Mouse (Mus musculus) lung, embryonic 16.5 days (tissue): ENCODE measurements around the gene Vps33b. TPM values are rescaled to one million over a fixed set of nuclear protein-coding genes. Genes with fewer than 3 reads are reported as not detected.
A peak's percentile ranks its signal among the peaks of the same experiment; 100 is the strongest.

Source experiments
- ATAC-seq: fragments of 200-750 bp; cut with Nextera tagmentation; 2 replicates; pipeline ENCODE4 v1.8.0; 2017; ENCODE audit warnings: low read depth, mild to moderate bottlenecking, moderate library complexity
- H3K27ac ChIP-seq: fragments of 300-500 bp; sonication (generic); 2 replicates; pipeline ENCODE4 v1.5.1; 2014; ENCODE audit warnings: mild to moderate bottlenecking, control low read depth, low read length
- H3K27me3 ChIP-seq: fragments of 300-500 bp; sonication (generic); 2 replicates; pipeline ENCODE4 v1.6.1; 2014; ENCODE audit warnings: low read depth, low read length, mixed read lengths; ENCODE audit not compliant: control insufficient read depth, insufficient read depth
- H3K36me3 ChIP-seq: fragments of 300-500 bp; sonication (generic); 2 replicates; pipeline ENCODE4 v1.6.1; 2014; ENCODE audit warnings: low read length; ENCODE audit not compliant: control insufficient read depth, insufficient read depth
- H3K4me1 ChIP-seq: fragments of 300-500 bp; sonication (generic); replicated peaks from 2 replicates; pipeline ENCODE4 v1.6.1; 2014; ENCODE audit warnings: low read length, mixed read lengths; ENCODE audit not compliant: control insufficient read depth, insufficient read depth
- H3K4me2 ChIP-seq: fragments of 300-500 bp; sonication (generic); 2 replicates; pipeline ENCODE4 v1.6.1; 2014; ENCODE audit warnings: low read depth, low read length, control low read depth
- H3K4me3 ChIP-seq: fragments of 300-500 bp; sonication (generic); 2 replicates; pipeline ENCODE4 v1.5.1; 2014; ENCODE audit warnings: mild to moderate bottlenecking, low read length, control low read depth
- H3K9ac ChIP-seq: fragments of 300-500 bp; sonication (generic); 2 replicates; pipeline ENCODE4 v1.6.1; 2014; ENCODE audit warnings: low read length, control low read depth
- H3K9me3 ChIP-seq: fragments of 300-500 bp; sonication (generic); 2 replicates; pipeline ENCODE4 v1.6.1; 2016; ENCODE audit warnings: low read length; ENCODE audit not compliant: control insufficient read depth
- WGBS: fragments of 180-500 bp; shearing (Covaris S2); extraction: QIAGEN DNeasy Blood & Tissue Kit; methylation state at CpG from one replicate; pipeline ENCODE4 v1.1.7; 2014; 5-methylcytosine and 5-hydroxymethylcytosine counted together
- polyA plus RNA-seq: library from polyadenylated mRNA; unstranded; fragments of >200 nt; fragmentation: Nextera tagmentation; extraction: Ambion mirVana; gene quantifications from 2 replicates; pipeline ENCODE4 v1.2.1, GENCODE M21; 2015

Gene Vps33b
- polyA plus RNA-seq, 1 experiment from 2014 or later = 10.7 TPM

GRCm38 (mm10) chr7:80241661-80242060, 27.8 kb upstream of the Vps33b start:
- Histone ChIP-seq H3K27ac (peak overlapping the region; percentile 45), H3K9ac (no peak overlapping the region), H3K9me3 (no peaks in the 10 kb centered on the region), H3K4me2 (no peak overlapping the region), H3K4me3 (no peak overlapping the region), H3K4me1 (0 out of 2 replicates have a peak, but pooled peaks cover 2% of the 10 kb centered on the region), H3K27me3 (no peaks in the 10 kb centered on the region), H3K36me3 (peaks cover 9% of the 10 kb centered on the region; the same call in 1 of the 2 replicates)
- no peak for ATAC-seq
- WGBS = 39% methylated on average over 4 of the region's 4 CpGs

DNA sequence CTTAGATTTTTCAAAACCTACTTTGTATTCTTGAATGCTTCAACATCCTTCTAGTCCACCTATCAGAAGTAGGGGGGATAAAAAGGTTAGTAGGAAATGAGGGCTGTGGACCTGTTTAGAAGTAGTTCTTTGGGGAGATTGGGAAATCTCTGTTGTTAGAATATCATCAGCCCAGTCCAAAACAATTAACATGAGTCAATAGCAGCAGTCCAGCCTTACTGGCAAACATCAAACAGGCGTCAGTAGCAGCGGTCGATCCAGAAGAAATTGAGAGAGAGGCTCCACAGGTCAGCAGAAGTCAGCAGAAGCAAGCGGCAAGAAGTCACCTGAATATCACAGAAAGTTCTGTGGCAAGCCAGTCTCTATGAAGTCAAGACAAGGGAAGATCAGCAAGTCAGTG, 24.6 kb upstream of the Vps33b start:
- 90% methylated on average over 4 of the region's 4 CpGs for WGBS

DNA sequence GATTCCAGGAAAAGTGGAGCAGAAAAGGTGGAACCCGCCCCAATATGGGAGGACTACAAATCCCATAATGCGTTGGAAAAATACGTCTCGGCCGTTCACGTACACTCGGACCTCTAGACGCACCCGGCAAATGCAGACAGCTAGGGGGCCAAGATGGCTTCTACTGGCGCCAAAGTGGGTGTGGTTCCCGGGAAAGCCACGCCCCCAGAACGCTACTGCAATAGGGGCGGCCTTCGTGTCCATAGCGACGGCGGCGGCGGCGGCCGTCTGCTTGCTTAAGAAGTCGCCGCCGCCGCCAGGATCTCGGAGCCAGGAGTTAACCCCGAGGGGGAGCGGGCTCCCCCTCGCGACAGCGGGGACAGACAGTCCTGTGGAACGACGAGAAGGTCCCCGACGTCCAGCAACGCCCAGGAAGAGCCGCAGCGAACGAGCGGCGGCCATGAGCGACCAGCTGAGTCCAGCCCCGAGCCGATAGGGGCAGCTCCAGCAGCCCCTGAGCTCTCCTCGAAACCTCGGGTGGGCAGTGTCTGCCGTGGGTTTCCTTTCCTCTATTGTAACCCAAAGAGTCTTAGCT, 23.2 kb upstream of the Vps33b start, which contains the start of gene Ttll13:
Ttll13 (plus strand) TSS at position 229 of the 574 bp plus-strand sequence.
- Histone ChIP-seq H3K36me3 (no peaks in the 10 kb centered on the region), H3K9me3 (no peaks in the 10 kb centered on the region), H3K27ac (peak within 1 kb of the TSS; percentile 87), H3K4me1 (0 out of 2 replicates have a peak, but pooled peaks cover 4% of the 10 kb centered on the region), H3K9ac (peak within 1 kb of the TSS; percentile 78), H3K4me2 (peak within 1 kb of the TSS; percentile 73), H3K27me3 (no peaks in the 10 kb centered on the region), H3K4me3 (peak within 1 kb of the TSS; percentile 63)
- peak; percentile 99 for ATAC-seq
- under 1% methylated on average over 48 of the region's 48 CpGs for whole genome bisulfite sequencing

More for the DNA sequence above, 24.6 kb upstream of the Vps33b start:
- Histone ChIP-seq H3K4me1 (0 out of 2 replicates have a peak, but pooled peaks cover 4% of the 10 kb centered on the region), H3K4me2 (no peak overlapping the region), H3K9me3 (no peaks in the 10 kb centered on the region), H3K9ac (no peak overlapping the region), H3K4me3 (no peak overlapping the region), H3K27me3 (no peaks in the 10 kb centered on the region), H3K27ac (no peak overlapping the region), H3K36me3 (0 out of 2 replicates have a peak, but pooled peaks cover 3% of the 10 kb centered on the region)
- ATAC-seq = no peak

DNA sequence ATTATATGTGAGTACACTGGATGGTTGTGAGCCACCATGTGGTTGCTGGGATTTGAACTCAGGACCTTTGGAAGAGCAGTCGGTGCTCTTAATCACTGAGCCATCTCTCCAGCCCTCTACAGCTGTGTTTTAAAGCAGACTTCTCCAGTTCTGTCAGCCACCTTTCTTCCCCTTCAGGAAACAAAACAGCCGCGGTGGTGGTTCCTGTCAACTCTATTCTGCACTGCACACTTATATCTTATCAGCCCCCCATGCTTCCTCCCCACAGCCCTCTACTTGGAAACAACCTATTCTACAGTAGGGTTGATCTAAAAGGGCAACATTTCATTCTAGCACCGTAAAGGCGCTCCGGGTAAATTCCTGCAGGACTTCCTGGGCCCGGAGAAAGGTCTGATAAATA, 22.6 kb upstream of the Vps33b start:
- peak overlapping the region; percentile 78 for H3K9ac ChIP-seq
- no peaks in the 10 kb centered on the region for H3K27me3 ChIP-seq
- no peaks in the 10 kb centered on the region for H3K9me3 ChIP-seq
- peak overlapping the region; percentile 63 for H3K4me3 ChIP-seq
- H3K36me3 ChIP-seq = no peaks in the 10 kb centered on the region
- H3K4me1 ChIP-seq = 0 out of 2 replicates have a peak, but pooled peaks cover 4% of the 10 kb centered on the region
- peak overlapping the region; percentile 73 for H3K4me2 ChIP-seq
- ATAC-seq = no peak
- H3K27ac ChIP-seq = no peak overlapping the region; the same call in 1 of the 2 replicates
- WGBS = 39% methylated on average over 7 of the region's 7 CpGs

- Histone ChIP-seq H3K27me3 (no peaks in the 10 kb centered on the region), H3K9me3 (no peaks in the 10 kb centered on the region), H3K9ac (no peak overlapping the region), H3K36me3 (no peaks in the 10 kb centered on the region), H3K27ac (no peak overlapping the region), H3K4me1 (no peaks in the 10 kb centered on the region), H3K4me2 (no peak overlapping the region), H3K4me3 (no peak overlapping the region)
- 79% methylated on average over 7 of the region's 7 CpGs for WGBS
- ATAC-seq = no peak
Observed at GRCm38 (mm10) chr7:80252437-80252836, 17.0 kb upstream of the Vps33b start.

- Histone ChIP-seq H3K4me3 (no peak overlapping the region), H3K9me3 (no peaks in the 10 kb centered on the region), H3K4me1 (no peaks in the 10 kb centered on the region), H3K36me3 (no peaks in the 10 kb centered on the region), H3K27ac (no peak overlapping the region), H3K4me2 (no peak overlapping the region), H3K27me3 (no peaks in the 10 kb centered on the region), H3K9ac (no peak overlapping the region)
- 80% methylated on average over 11 of the region's 11 CpGs for WGBS
- ATAC-seq = no peak
Observed at GRCm38 (mm10) chr7:80252886-80253285, 16.6 kb upstream of the Vps33b start.

DNA sequence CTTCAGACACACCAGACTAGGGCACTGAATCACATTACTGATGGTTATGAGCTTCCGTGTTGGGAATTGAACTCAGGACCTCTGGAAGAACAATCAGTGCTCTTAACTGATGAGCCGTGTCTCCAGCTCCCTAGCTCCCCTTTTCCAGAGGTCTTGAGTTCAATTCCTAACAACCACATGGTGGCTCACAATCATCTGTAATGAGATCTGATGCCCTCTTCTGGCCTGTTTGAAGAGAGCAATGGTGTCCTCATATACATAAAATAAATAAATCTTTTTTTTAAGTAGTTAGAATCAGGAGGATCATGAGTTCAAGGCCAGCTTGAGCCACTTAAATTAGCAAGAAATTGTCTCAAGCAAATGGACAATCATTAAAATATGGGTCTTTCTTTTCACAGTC, 13.5 kb upstream of the Vps33b start:
- no peak overlapping the region for H3K9ac ChIP-seq
- 70% methylated on average over 2 of the region's 2 CpGs for WGBS
- no peaks in the 10 kb centered on the region for H3K27me3 ChIP-seq
- peaks cover 5% of the 10 kb centered on the region; the same call in 1 of the 2 replicates for H3K4me1 ChIP-seq
- H3K4me2 ChIP-seq = no peak overlapping the region
- no peak for ATAC-seq
- H3K36me3 ChIP-seq = no peaks in the 10 kb centered on the region
- no peak overlapping the region for H3K4me3 ChIP-seq
- H3K9me3 ChIP-seq = no peaks in the 10 kb centered on the region
- H3K27ac ChIP-seq = no peak overlapping the region

DNA sequence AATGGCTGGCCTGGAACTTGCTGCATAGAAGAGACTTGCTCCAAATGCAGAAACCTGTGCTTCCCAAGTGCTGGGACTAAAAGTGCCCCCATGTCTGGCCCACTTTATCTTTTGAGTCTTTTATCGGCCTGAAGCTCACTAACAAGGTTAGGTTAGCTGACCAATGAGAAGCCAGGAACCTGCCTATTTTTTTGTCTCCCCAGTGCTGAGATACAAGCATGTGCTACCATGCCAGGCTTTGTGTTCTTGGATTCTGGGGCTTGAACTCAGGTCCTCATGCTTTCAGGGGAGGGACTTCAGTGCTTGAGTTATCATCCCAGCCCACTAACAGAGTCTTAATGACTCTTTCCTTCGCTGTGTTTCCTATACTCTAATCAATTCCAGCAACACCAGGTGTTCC, 11.7 kb upstream of the Vps33b start:
- no peak overlapping the region for H3K9ac ChIP-seq
- H3K27me3 ChIP-seq = no peaks in the 10 kb centered on the region
- WGBS = 55% methylated on average over 2 of the region's 2 CpGs
- H3K36me3 ChIP-seq = no peaks in the 10 kb centered on the region
- H3K27ac ChIP-seq = no peak overlapping the region
- ATAC-seq = no peak
- peaks cover 11% of the 10 kb centered on the region for H3K4me1 ChIP-seq
- H3K9me3 ChIP-seq = no peaks in the 10 kb centered on the region
- H3K4me3 ChIP-seq = no peak overlapping the region
- H3K4me2 ChIP-seq = no peak overlapping the region

DNA sequence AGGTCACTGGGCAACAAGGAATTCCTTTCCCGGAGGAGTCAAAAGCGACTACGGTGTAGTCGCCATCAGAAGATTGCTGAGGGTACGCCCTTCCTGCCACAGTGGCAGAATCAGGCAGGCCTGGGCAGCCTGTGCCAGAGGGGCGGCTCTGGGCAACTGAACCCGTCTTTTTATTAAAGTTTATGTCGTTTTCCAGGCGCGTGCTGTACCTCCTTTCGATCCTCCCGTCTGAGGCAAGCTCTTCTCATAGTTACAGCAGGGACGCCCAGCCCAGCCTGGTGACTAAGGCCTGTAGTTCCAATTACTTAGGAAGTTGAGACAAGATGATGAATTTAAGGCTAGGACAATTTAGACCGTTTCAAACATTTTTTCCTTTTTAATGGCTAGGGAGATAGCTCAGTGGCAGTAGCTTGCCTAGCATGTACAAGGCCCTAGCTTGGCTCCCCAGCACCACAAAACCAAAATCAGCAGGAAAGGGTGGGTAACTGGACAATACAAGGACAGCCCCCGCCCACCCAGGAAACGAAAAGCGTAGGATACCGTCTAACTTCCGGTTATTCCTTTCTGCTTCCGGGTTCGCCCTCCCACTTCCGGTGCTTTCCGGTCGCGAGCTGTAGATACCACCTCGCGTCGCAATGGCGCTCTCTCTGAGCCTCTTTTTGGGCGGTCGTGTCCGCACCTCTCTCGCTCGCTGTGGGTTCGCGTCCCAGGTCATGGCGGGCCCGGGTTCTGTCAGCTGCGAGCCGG, 8.7 kb upstream of the Vps33b start, which contains the start of gene Ngrn:
Ngrn (plus strand) TSS at position 591 of the 747 bp plus-strand sequence.
- peaks cover 17% of the 10 kb centered on the region for H3K36me3 ChIP-seq
- peak within 1 kb of the TSS; percentile 81 for H3K9ac ChIP-seq
- H3K4me2 ChIP-seq = peak within 1 kb of the TSS; percentile 82
- no peaks in the 10 kb centered on the region for H3K9me3 ChIP-seq
- H3K27ac ChIP-seq = peak within 1 kb of the TSS; percentile 79
- H3K27me3 ChIP-seq = no peaks in the 10 kb centered on the region
- H3K4me3 ChIP-seq = peak within 1 kb of the TSS; percentile 81
- H3K4me1 ChIP-seq = peaks cover 11% of the 10 kb centered on the region
- 26% methylated on average over 40 of the region's 40 CpGs for WGBS
- peak; percentile 94 for ATAC-seq
